Mouse (Mus musculus) heart, embryonic 12.5 days (tissue): ENCODE data around the gene Catsperd. TPM values are rescaled to one million over a fixed set of nuclear protein-coding genes. Genes with fewer than 3 reads are reported as not detected.
"Not testable (repeated sequence)": the region's sequence is repeated elsewhere in the genome, so short reads cannot be mapped to it uniquely, and the experiment has no call there.

Experiments used
- ATAC-seq: fragments of 200-750 bp; cut with Nextera tagmentation; 2 replicates; pipeline ENCODE4 v1.8.0; 2017; ENCODE audit warnings: moderate TSS enrichment, moderate library complexity; ENCODE audit not compliant: insufficient number of reproducible peaks, low FRiP score
- H3K27ac ChIP-seq: fragments of 300-500 bp; sonication (generic); 2 replicates; pipeline ENCODE4 v1.5.1; 2016; ENCODE audit warnings: mild to moderate bottlenecking, moderate library complexity; ENCODE audit not compliant: poor library complexity, severe bottlenecking
- H3K27me3 ChIP-seq: fragments of 300-500 bp; sonication (generic); replicated peaks from 2 replicates; pipeline ENCODE4 v1.6.1; 2016; ENCODE audit warnings: mild to moderate bottlenecking, moderate library complexity
- H3K36me3 ChIP-seq: fragments of 300-500 bp; sonication (generic); 2 replicates; pipeline ENCODE4 v1.6.1; 2016; ENCODE audit warnings: mild to moderate bottlenecking, moderate library complexity
- H3K4me1 ChIP-seq: fragments of 300-500 bp; sonication (generic); replicated peaks from 2 replicates; pipeline ENCODE4 v1.6.1; 2016; ENCODE audit warnings: mild to moderate bottlenecking
- H3K4me2 ChIP-seq: fragments of 300-500 bp; sonication (generic); 2 replicates; pipeline ENCODE4 v1.6.1; 2016; ENCODE audit warnings: mild to moderate bottlenecking, moderate library complexity
- H3K4me3 ChIP-seq: fragments of 300-500 bp; sonication (generic); 2 replicates; pipeline ENCODE4 v1.5.1; 2016; ENCODE audit warnings: mild to moderate bottlenecking
- H3K9ac ChIP-seq: fragments of 300-500 bp; sonication (generic); 2 replicates; pipeline ENCODE4 v1.6.1; 2016; ENCODE audit warnings: mild to moderate bottlenecking, moderate library complexity
- H3K9me3 ChIP-seq: fragments of 300-500 bp; sonication (generic); replicated peaks from 2 replicates; pipeline ENCODE4 v1.6.1; 2016; ENCODE audit warnings: mild to moderate bottlenecking, moderate library complexity
- WGBS: fragments of 180-500 bp; shearing (Covaris S2); methylation state at CpG from one replicate; pipeline ENCODE4 v1.1.7; 2016; 5-methylcytosine and 5-hydroxymethylcytosine counted together
- polyA plus RNA-seq: library from polyadenylated mRNA; unstranded; fragments of >200 nt; fragmentation: Nextera tagmentation; extraction: Ambion mirVana; gene quantifications from 2 replicates; pipeline ENCODE4 v1.2.1, GENCODE M21; 2016

The Catsperd gene
- polyA plus RNA-seq, 1 experiment from 2014 or later: 0.42 TPM

DNA sequence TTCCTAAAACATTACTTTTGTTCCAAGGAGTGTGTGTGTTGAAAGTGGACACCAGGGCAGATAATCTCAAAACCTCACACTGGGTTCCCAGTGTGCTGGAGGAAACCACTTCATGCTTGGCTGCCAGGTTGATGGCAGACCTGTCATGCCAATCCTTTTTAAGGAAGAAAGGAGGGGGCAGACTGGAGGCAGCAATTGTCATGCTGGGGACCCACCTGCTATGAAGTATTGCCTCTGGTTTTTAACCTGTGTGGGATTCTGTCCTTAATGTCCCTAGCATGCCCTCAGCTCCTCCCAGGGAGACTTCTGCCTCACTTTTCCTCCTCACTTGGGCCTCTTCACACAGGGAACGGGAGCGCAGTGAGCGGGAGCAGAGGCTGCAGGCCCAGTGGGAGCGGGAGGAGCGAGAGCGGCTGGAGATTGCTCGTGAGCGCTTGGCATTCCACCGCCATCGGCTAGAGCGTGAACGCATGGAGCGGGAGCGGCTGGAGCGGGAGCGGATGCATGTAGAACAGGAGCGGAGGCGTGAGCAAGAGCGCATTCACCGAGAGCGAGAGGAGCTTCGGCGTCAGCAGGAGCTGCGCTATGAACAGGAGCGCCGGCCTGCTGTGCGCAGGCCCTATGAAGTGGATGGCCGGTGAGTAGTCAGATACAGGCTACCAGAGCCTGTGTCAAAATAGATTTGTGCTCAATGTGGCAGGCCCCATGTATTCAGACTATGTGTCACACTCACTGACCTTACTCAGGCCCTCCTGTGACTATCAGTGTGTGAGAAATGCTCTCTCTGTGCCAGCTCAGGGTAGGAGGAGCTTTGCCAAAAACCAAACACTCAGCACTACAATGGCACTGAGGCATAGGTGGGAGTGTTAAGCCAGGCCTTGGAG, 24.5 kb upstream of the Catsperd start:
- no peak for ATAC-seq
- Histone ChIP-seq H3K4me2 (no peak overlapping the region), H3K9ac (no peak overlapping the region), H3K4me3 (no peak overlapping the region), H3K36me3 (peaks cover 88% of the 10 kb centered on the region), H3K9me3 (no peaks in the 10 kb centered on the region), H3K27ac (no peak overlapping the region), H3K4me1 (peaks cover 8% of the 10 kb centered on the region), H3K27me3 (no peaks in the 10 kb centered on the region)
- 93% methylated on average over 28 of the region's 28 CpGs for WGBS

DNA sequence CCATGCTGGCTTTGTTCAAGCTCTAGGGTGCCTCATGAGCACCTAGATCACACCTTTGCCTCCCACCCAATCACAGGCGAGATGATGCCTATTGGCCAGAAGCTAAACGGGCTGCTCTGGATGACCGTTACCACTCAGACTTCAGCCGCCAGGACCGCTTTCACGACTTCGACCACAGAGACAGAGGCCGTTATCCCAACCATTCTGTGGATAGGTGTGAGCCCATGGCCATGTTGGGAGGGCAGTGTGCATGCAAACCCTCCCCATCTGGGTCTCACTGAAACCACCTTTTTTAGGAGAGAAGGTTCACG, 23.9 kb upstream of the Catsperd start:
- Histone ChIP-seq H3K27ac (no peak overlapping the region), H3K36me3 (peaks cover 88% of the 10 kb centered on the region), H3K4me3 (no peak overlapping the region), H3K27me3 (no peaks in the 10 kb centered on the region), H3K4me1 (peaks cover 14% of the 10 kb centered on the region), H3K4me2 (no peak overlapping the region), H3K9me3 (no peaks in the 10 kb centered on the region), H3K9ac (no peak overlapping the region)
- 89% methylated on average over 9 of the region's 9 CpGs for WGBS
- no peak for ATAC-seq

- Histone ChIP-seq H3K27ac (no peak overlapping the region), H3K4me2 (no peak overlapping the region), H3K4me3 (no peak overlapping the region), H3K9me3 (no peaks in the 10 kb centered on the region), H3K36me3 (peaks cover 84% of the 10 kb centered on the region), H3K9ac (no peak overlapping the region), H3K27me3 (no peaks in the 10 kb centered on the region), H3K4me1 (peaks cover 14% of the 10 kb centered on the region)
- ATAC-seq: no peak
- 85% methylated on average over 3 of the region's 3 CpGs for WGBS
Measured at GRCm38 (mm10) chr17:56604422-56604821, 23.5 kb upstream of the Catsperd start.

DNA sequence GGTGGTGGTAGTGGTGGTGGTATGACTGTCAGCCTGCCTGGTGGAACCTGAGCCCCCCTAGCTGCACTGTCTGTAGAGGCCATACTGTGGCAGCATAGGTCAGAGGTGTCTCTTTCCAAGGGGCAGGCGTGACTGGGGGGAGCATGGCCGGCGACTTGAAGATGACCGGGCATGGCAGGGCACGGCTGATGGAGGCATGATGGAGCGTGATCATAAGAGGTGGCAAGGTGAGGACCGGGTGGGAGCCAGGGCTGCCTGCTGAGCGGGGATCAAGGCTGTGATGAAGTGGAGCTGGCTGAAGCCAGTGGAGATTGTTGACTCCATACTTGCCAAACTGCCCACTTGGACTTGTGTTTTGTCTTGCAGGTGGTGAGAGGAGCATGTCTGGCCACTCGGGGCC, 22.5 kb upstream of the Catsperd start:
- peaks cover 18% of the 10 kb centered on the region for H3K4me1 ChIP-seq
- peaks cover 74% of the 10 kb centered on the region for H3K36me3 ChIP-seq
- 86% methylated on average over 9 of the region's 9 CpGs for WGBS
- no peak overlapping the region for H3K9ac ChIP-seq
- H3K4me2 ChIP-seq: no peak overlapping the region
- no peak for ATAC-seq
- H3K27me3 ChIP-seq: no peaks in the 10 kb centered on the region
- no peaks in the 10 kb centered on the region for H3K9me3 ChIP-seq
- no peak overlapping the region for H3K27ac ChIP-seq
- no peak overlapping the region for H3K4me3 ChIP-seq

DNA sequence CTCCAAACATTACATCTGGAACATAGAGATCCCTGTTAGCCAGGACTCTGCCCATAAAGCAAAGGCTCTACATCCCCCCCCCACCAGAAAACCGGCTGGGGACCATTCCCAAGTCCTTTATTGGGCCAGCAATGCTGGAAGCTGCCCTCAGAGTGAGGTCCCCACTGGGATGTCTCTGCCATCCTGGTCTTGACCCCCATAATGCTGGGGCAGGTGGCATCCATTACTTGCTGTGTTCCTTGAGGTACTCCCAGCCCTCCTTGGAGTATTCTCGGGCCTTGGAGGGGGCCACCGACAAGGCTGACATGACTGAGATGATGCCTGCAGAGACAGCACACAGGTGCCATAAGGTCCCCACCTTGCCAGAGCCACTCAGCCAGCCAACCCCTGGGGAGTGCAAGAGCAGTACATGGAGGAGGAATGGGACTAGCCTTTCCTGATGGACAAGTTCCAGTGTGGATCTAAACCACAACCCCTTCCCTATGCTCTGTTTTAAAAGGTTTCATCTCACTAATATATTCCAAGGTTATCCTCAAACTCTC, 20.4 kb upstream of the Catsperd start:
- Histone ChIP-seq H3K4me1 (peaks cover 34% of the 10 kb centered on the region), H3K9me3 (no peaks in the 10 kb centered on the region), H3K27ac (no peak overlapping the region), H3K9ac (no peak overlapping the region), H3K4me2 (no peak overlapping the region), H3K27me3 (no peaks in the 10 kb centered on the region), H3K36me3 (peaks cover 53% of the 10 kb centered on the region), H3K4me3 (0 out of 2 replicates have a peak overlapping the region, but pooled peaks have one; percentile 1)
- no peak for ATAC-seq
- 72% methylated on average over 3 of the region's 3 CpGs for WGBS

DNA sequence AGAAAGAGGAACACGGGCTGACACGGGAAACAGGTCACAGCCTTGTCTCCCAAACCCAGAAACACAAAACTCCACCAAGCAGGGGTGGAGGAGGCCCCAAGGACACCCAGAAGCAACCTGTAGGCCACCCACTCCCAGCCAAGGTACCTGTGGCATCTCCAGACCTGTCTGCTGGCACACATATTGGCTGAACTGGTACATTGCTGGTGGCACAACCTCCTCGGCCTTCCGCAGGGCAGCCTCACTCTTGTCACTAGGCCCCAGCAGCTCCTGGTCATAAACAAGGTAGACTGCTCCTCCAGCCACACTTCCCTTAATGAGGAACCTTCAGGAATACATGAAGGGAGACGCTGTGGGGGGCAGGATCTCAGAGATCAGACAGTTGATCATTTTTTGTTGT, 19.2 kb upstream of the Catsperd start:
- 47% methylated on average over 5 of the region's 5 CpGs for WGBS
- peak overlapping the region; percentile 90 for H3K4me2 ChIP-seq
- peak overlapping the region; percentile 93 for H3K9ac ChIP-seq
- peaks cover 34% of the 10 kb centered on the region for H3K4me1 ChIP-seq
- H3K36me3 ChIP-seq: peaks cover 42% of the 10 kb centered on the region
- ATAC-seq: no peak
- H3K27me3 ChIP-seq: no peaks in the 10 kb centered on the region
- H3K27ac ChIP-seq: peak overlapping the region; percentile 80; the same call in 1 of the 2 replicates
- no peaks in the 10 kb centered on the region for H3K9me3 ChIP-seq
- H3K4me3 ChIP-seq: peak overlapping the region; percentile 69

GRCm38 (mm10) chr17:56609452-56610171, 18.3 kb upstream of the Catsperd start, which contains the start of gene 2410015M20Rik:
Gene 2410015M20Rik (minus strand): TSS chr17:56609771.
- WGBS: under 1% methylated on average over 44 of the region's 44 CpGs
- ATAC-seq: peak; percentile 86

DNA sequence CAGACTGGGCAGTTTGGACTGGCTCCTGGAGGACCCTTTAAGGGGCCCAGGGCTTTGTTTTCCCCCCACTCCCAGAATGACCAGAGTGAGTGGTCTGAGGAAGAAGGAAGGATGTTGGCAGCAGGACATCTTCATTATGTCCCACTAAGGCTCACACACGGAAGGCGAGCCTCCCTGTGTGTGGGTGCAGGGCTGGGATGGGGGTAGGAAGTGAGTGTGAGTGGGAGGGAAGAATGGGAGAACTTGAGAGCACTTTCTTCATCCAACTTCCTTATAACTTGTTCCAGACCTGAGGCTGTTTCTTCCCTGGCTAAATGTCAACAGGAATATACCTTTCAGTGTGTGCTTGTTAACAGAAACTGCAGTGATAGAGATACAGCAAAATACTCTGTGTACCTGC, 16.6 kb upstream of the Catsperd start:
- Histone ChIP-seq H3K4me2 (no peak overlapping the region), H3K27me3 (no peaks in the 10 kb centered on the region), H3K36me3 (peaks cover 39% of the 10 kb centered on the region), H3K27ac (no peak overlapping the region), H3K9me3 (no peaks in the 10 kb centered on the region), H3K9ac (no peak overlapping the region), H3K4me1 (peaks cover 52% of the 10 kb centered on the region), H3K4me3 (no peak overlapping the region)
- WGBS: 67% methylated on average over 2 of the region's 2 CpGs
- ATAC-seq: no peak

More at GRCm38 (mm10) chr17:56609452-56610171, 18.3 kb upstream of the Catsperd start, which contains the start of gene 2410015M20Rik:
- H3K27ac ChIP-seq: peak within 1 kb of the TSS; percentile 80
- peaks cover 38% of the 10 kb centered on the region for H3K36me3 ChIP-seq
- peak within 1 kb of the TSS; percentile 69 for H3K4me3 ChIP-seq
- peak within 1 kb of the TSS; percentile 93 for H3K9ac ChIP-seq
- H3K9me3 ChIP-seq: no peaks in the 10 kb centered on the region
- peaks cover 40% of the 10 kb centered on the region for H3K4me1 ChIP-seq
- H3K27me3 ChIP-seq: no peaks in the 10 kb centered on the region
- H3K4me2 ChIP-seq: peak within 1 kb of the TSS; percentile 90

- WGBS: 14% methylated on average over 14 of the region's 14 CpGs
- H3K4me3 ChIP-seq: peak overlapping the region; percentile 8; the same call in 1 of the 2 replicates
- ATAC-seq: peak; percentile 10
Measured at GRCm38 (mm10) chr17:56611861-56612564, 15.9 kb upstream of the Catsperd start.

DNA sequence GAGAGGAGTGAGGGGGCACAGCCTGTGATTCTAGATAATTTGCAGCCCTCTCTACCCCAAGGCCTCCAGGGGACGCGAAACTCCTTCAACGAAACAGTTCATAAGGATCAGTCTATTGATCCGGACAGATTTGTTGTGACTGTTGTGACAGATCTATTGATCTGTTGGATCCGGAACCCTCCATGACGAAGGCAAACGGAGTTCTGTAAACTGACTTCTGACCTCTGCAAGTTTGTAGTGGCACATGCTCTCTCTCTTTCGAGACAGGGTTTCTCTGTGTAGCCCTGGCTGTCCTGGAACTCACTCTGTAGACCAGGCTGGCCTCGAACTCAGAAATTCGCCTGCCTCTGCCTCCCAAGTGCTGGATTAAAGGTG, 15.4 kb upstream of the Catsperd start:
- H3K27ac ChIP-seq, H3K4me3 ChIP-seq, ATAC-seq, H3K27me3 ChIP-seq, H3K4me2 ChIP-seq, H3K9ac ChIP-seq, H3K9me3 ChIP-seq: not testable (repeated sequence)
- Histone ChIP-seq H3K4me1 (peaks cover 52% of the 10 kb centered on the region), H3K36me3 (peaks cover 40% of the 10 kb centered on the region)
- WGBS: 71% methylated on average over 10 of the region's 10 CpGs

More at GRCm38 (mm10) chr17:56611861-56612564, 15.9 kb upstream of the Catsperd start:
- Histone ChIP-seq H3K36me3 (peaks cover 39% of the 10 kb centered on the region), H3K4me2 (0 out of 2 replicates have a peak overlapping the region, but pooled peaks have one; percentile 7), H3K9me3 (no peaks in the 10 kb centered on the region), H3K27me3 (no peaks in the 10 kb centered on the region), H3K9ac (no peak overlapping the region), H3K4me1 (peaks cover 52% of the 10 kb centered on the region), H3K27ac (no peak overlapping the region)
